Mouse (Mus musculus): Measurements from ENCODE around the gene Sec31b. TPM values are rescaled to one million over a fixed set of nuclear protein-coding genes. Genes with fewer than 3 reads are reported as not detected.

Sec31b gene
- polyA plus RNA-seq, 2 experiments from 2014 or later: 1.1 to 5.7 TPM

GRCm38 (mm10) chr19:44474158-44474557, 71.5 kb downstream of the Sec31b start:
- peak; percentile 29 for ATAC-seq

Other genes starting within 250 kb of the Sec31b start
- gene Scd4, start 212.8 kb downstream of the Sec31b start, polyA plus RNA-seq (2017; shearing (Covaris generic)): under 1 TPM; 0.42 to 0.59 TPM
- gene Scd1, start 138.0 kb downstream of the Sec31b start, polyA plus RNA-seq (2017; shearing (Covaris generic)): 1 to 10 TPM in 1 of 2 experiments, not detected in 1; 3.2 TPM
- gene Wnt8b, start 52.4 kb downstream of the Sec31b start, polyA plus RNA-seq (2017; shearing (Covaris generic)): not detected
- not detected for gene Gm20538, start 7.0 kb upstream of the Sec31b start, polyA plus RNA-seq (2017; shearing (Covaris generic))
- 100 to 1,000 TPM; 240 to 266 TPM for gene Ndufb8, start 9.6 kb upstream of the Sec31b start, polyA plus RNA-seq (2017; shearing (Covaris generic))
- gene Hif1an, start 17.0 kb upstream of the Sec31b start, polyA plus RNA-seq (2017; shearing (Covaris generic)): 10 to 100 TPM; 16.5 to 26.2 TPM
- under 1 TPM in 1 of 2 experiments, not detected in 1; 0.13 TPM for gene Pax2, start 210.2 kb upstream of the Sec31b start, polyA plus RNA-seq (2017; shearing (Covaris generic))